In genomic region chr2:39226019-39226640, GRCm38 (mm10) we compare ENCODE assay signal across 8 mouse cellular contexts. TPM values are rescaled to one million over a fixed set of nuclear protein-coding genes. Genes with fewer than 3 reads are reported as not detected.
DNase-seq lines count a peak whose midpoint lies in the region; ATAC-seq lines count a peak whose summit lies in the region.

Ppp6c (minus strand) TSS chr2:39226451.

- peak; percentile 93 for ATAC-seq in erythroblast, adult 5-6 weeks (replicated peaks; ENCODE audit: low FRiP score, poor library complexity, severe bottlenecking)
- ATAC-seq in kidney, embryonic 15.5 days (replicated peaks; ENCODE audit: low FRiP score): peak; percentile 99
- peak; percentile 97 for ATAC-seq in monocyte, adult 5-6 weeks (replicated peaks; ENCODE audit: insufficient number of reproducible peaks, low FRiP score, low TSS enrichment, poor library complexity, severe bottlenecking)

- H3K36me3 ChIP-seq in heart, embryonic 10.5 days: no peaks in the 10 kb centered on the region
- H3K36me3 ChIP-seq in kidney, embryonic 15.5 days: no peaks in the 10 kb centered on the region

- peaks cover 9% of the 10 kb centered on the region for H3K4me1 ChIP-seq in heart, embryonic 10.5 days
- H3K4me1 ChIP-seq in kidney, embryonic 15.5 days: peaks cover 15% of the 10 kb centered on the region

- peak; percentile 89 to 93 for DNase-seq in B cell, adult 2 months
- DNase-seq in brain, adult 2 months (ENCODE audit: low read depth, low spot score): peak; percentile 100
- peak; percentile 98 for DNase-seq in heart, embryonic 10.5 days (ENCODE audit: low spot score)
- peak; percentile 94 for DNase-seq in liver
- DNase-seq in spleen, postnatal 4 days (ENCODE audit: low spot score in 2 of 2): peak; percentile 86 to 91

- no peaks in the 10 kb centered on the region for H3K9me3 ChIP-seq in heart, embryonic 10.5 days
- no peaks in the 10 kb centered on the region for H3K9me3 ChIP-seq in kidney, embryonic 15.5 days (replicated peaks)

- H3K4me3 ChIP-seq in heart, embryonic 10.5 days: peak within 1 kb of the TSS; percentile 83
- H3K4me3 ChIP-seq in kidney, embryonic 15.5 days (replicated peaks): peak within 1 kb of the TSS; percentile 89

- H3K4me2 ChIP-seq in kidney, embryonic 15.5 days: peak within 1 kb of the TSS; percentile 63

- H3K9ac ChIP-seq in kidney, embryonic 15.5 days: peak within 1 kb of the TSS; percentile 82

- no peaks in the 10 kb centered on the region for H3K27me3 ChIP-seq in heart, embryonic 10.5 days (ENCODE audit: insufficient read depth, poor library complexity, severe bottlenecking)
- no peaks in the 10 kb centered on the region for H3K27me3 ChIP-seq in kidney, embryonic 15.5 days

- WGBS in heart, embryonic 10.5 days: under 1% methylated on average over 56 of the region's 56 CpGs
- under 1% methylated on average over 41 of the region's 56 CpGs for WGBS in kidney, embryonic 15.5 days

- peak within 1 kb of the TSS; percentile 94 for H3K27ac ChIP-seq in heart, embryonic 10.5 days
- H3K27ac ChIP-seq in kidney, embryonic 15.5 days: peak within 1 kb of the TSS; percentile 97

RNA-seq across cellular contexts. Expression of gene Ppp6c, which starts in this region (rescaled TPM):
- 29.6 and 55.2 TPM in 2 replicates for total RNA-seq in erythroblast, adult 5-6 weeks (2015; ENCODE audit: low replicate concordance)
- total RNA-seq in erythroblast, adult 5-6 weeks (2017; ENCODE audit: low replicate concordance): 28.6 and 44.2 TPM in 2 replicates
- polyA plus RNA-seq in heart, embryonic 10.5 days (2016; fragmentation: Nextera tagmentation; extraction: Ambion mirVana): 52.1 and 61.0 TPM in 2 replicates
- polyA plus RNA-seq in kidney, embryonic 15.5 days (2015; fragmentation: Nextera tagmentation; extraction: Ambion mirVana): 70.8 and 79.5 TPM in 2 replicates
- 42.0 to 78.0 TPM (median 71.4 TPM) in 3 replicates for total RNA-seq in monocyte, adult 5-6 weeks (2017)

Comparison
In these comparisons a context has a peak if more than half of its experiments do, and no peak if none do; other contexts are left out.
1. Peak in every context shown above with its lines: DNase-seq, ATAC-seq, H3K4me3 ChIP-seq and H3K27ac ChIP-seq.